Mouse (Mus musculus) midbrain, embryonic 14.5 days (tissue): ENCODE measurements around the gene Gm19426. TPM values are rescaled to one million over a fixed set of nuclear protein-coding genes. Genes with fewer than 3 reads are reported as not detected.

ENCODE experiments used
- ATAC-seq: fragments of 200-750 bp; cut with Nextera tagmentation; 2 replicates; pipeline ENCODE4 v1.8.0; 2017; ENCODE audit warnings: moderate number of reproducible peaks, moderate library complexity; ENCODE audit not compliant: low FRiP score, low TSS enrichment
- DNase-seq: peaks from one replicate; pipeline ENCODE4 v3.0.0-alpha.2; 2015
- H3K27ac ChIP-seq: fragments of 300-500 bp; sonication (generic); replicated peaks from 2 replicates; pipeline ENCODE4 v1.5.1; 2014; ENCODE audit warnings: mild to moderate bottlenecking, low read depth, low read length, moderate library complexity
- H3K27me3 ChIP-seq: fragments of 300-500 bp; sonication (generic); 2 replicates; pipeline ENCODE4 v1.6.1; 2014; ENCODE audit warnings: low read length, control low read depth, mixed read lengths; ENCODE audit not compliant: control insufficient read depth, insufficient read depth
- H3K36me3 ChIP-seq: fragments of 300-500 bp; sonication (generic); 2 replicates; pipeline ENCODE4 v1.6.1; 2014; ENCODE audit warnings: low read length, control low read depth; ENCODE audit not compliant: control insufficient read depth, insufficient read depth
- H3K4me1 ChIP-seq: fragments of 300-500 bp; sonication (generic); 2 replicates; pipeline ENCODE4 v1.6.1; 2014; ENCODE audit warnings: mild to moderate bottlenecking, antibody characterized with exemption, low read length, control low read depth; ENCODE audit not compliant: control insufficient read depth, insufficient read depth
- H3K4me2 ChIP-seq: fragments of 300-500 bp; sonication (generic); 2 replicates; pipeline ENCODE4 v1.6.1; 2014; ENCODE audit warnings: mild to moderate bottlenecking, low read length, moderate library complexity
- H3K4me3 ChIP-seq: fragments of 300-500 bp; sonication (generic); replicated peaks from 2 replicates; pipeline ENCODE4 v1.5.1; 2014; ENCODE audit warnings: low read depth, low read length
- H3K9ac ChIP-seq: fragments of 300-500 bp; sonication (generic); replicated peaks from 2 replicates; pipeline ENCODE4 v1.6.1; 2014; ENCODE audit warnings: mild to moderate bottlenecking, low read length, moderate library complexity
- H3K9me3 ChIP-seq: fragments of 300-500 bp; sonication (generic); 2 replicates; pipeline ENCODE4 v1.6.1; 2016; ENCODE audit warnings: low read length, control low read depth, mixed read lengths; ENCODE audit not compliant: control insufficient read depth
- WGBS: fragments of 180-500 bp; shearing (Covaris S2); extraction: QIAGEN DNeasy Blood & Tissue Kit; methylation state at CpG from one replicate; pipeline ENCODE4 v1.1.7; 2014; 5-methylcytosine and 5-hydroxymethylcytosine counted together
- polyA plus RNA-seq: library from polyadenylated mRNA; unstranded; fragments of >200 nt; fragmentation: Nextera tagmentation; extraction: Ambion mirVana; gene quantifications from 2 replicates; pipeline ENCODE4 v1.2.1, GENCODE M21; 2014

The Gm19426 gene
- polyA plus RNA-seq, 1 experiment from 2014 or later, result 2.0 TPM

- no peak for ATAC-seq
- 88% methylated on average over 3 of the region's 3 CpGs for WGBS
These were observed 17.9 kb upstream of the Gm19426 start for GRCm38 (mm10) chr2:84761309-84761708.

GRCm38 (mm10) chr2:84760777-84761176, 17.3 kb upstream of the Gm19426 start:
- ATAC-seq (no peak), DNase-seq (no peak)
- Histone ChIP-seq H3K9me3 (no peaks in the 10 kb centered on the region), H3K4me3 (no peak overlapping the region), H3K4me1 (no peaks in the 10 kb centered on the region), H3K36me3 (0 out of 2 replicates have a peak, but pooled peaks cover 5% of the 10 kb centered on the region), H3K27me3 (no peaks in the 10 kb centered on the region), H3K4me2 (no peak overlapping the region), H3K27ac (no peak overlapping the region), H3K9ac (no peak overlapping the region)
- 68% methylated on average over 8 of the region's 8 CpGs for WGBS

More at GRCm38 (mm10) chr2:84761309-84761708, 17.9 kb upstream of the Gm19426 start:
- Histone ChIP-seq H3K4me2 (no peak overlapping the region), H3K27ac (no peak overlapping the region), H3K36me3 (0 out of 2 replicates have a peak, but pooled peaks cover 6% of the 10 kb centered on the region), H3K9ac (no peak overlapping the region), H3K9me3 (no peaks in the 10 kb centered on the region), H3K4me3 (no peak overlapping the region), H3K27me3 (no peaks in the 10 kb centered on the region), H3K4me1 (no peaks in the 10 kb centered on the region)
- DNase-seq, result no peak

GRCm38 (mm10) chr2:84758542-84759127, 15.2 kb upstream of the Gm19426 start:
- Histone ChIP-seq H3K4me2 (no peak overlapping the region), H3K4me1 (no peaks in the 10 kb centered on the region), H3K4me3 (no peak overlapping the region), H3K27me3 (no peaks in the 10 kb centered on the region), H3K36me3 (no peaks in the 10 kb centered on the region), H3K27ac (no peak overlapping the region), H3K9me3 (no peaks in the 10 kb centered on the region), H3K9ac (no peak overlapping the region)
- 2% methylated on average over 2 of the region's 2 CpGs for WGBS
- ATAC-seq, result peak; percentile 68; the same call in 1 of the 2 replicates
- peak; percentile 82 for DNase-seq

- H3K9me3 ChIP-seq, result no peaks in the 10 kb centered on the region
- H3K27ac ChIP-seq, result no peak overlapping the region
- WGBS, result 55% methylated on average over 7 of the region's 7 CpGs
- H3K4me1 ChIP-seq, result no peaks in the 10 kb centered on the region
- no peak overlapping the region for H3K9ac ChIP-seq
- DNase-seq (no peak), ATAC-seq (no peak)
- H3K27me3 ChIP-seq, result no peaks in the 10 kb centered on the region
- no peak overlapping the region for H3K4me3 ChIP-seq
- H3K36me3 ChIP-seq, result no peaks in the 10 kb centered on the region
- no peak overlapping the region for H3K4me2 ChIP-seq
These were observed 13.7 kb upstream of the Gm19426 start for GRCm38 (mm10) chr2:84757026-84757682.

GRCm38 (mm10) chr2:84756245-84756644, 12.8 kb upstream of the Gm19426 start:
- Histone ChIP-seq H3K27ac (no peak overlapping the region), H3K9me3 (no peaks in the 10 kb centered on the region), H3K9ac (no peak overlapping the region), H3K4me2 (no peak overlapping the region), H3K4me3 (no peak overlapping the region), H3K36me3 (no peaks in the 10 kb centered on the region), H3K4me1 (no peaks in the 10 kb centered on the region), H3K27me3 (no peaks in the 10 kb centered on the region)
- ATAC-seq (no peak), DNase-seq (no peak)
- 88% methylated on average over 5 of the region's 5 CpGs for WGBS

GRCm38 (mm10) chr2:84750115-84750514, 6.7 kb upstream of the Gm19426 start:
- Histone ChIP-seq H3K4me2 (no peak overlapping the region), H3K27ac (no peak overlapping the region), H3K27me3 (no peaks in the 10 kb centered on the region), H3K9ac (no peak overlapping the region), H3K9me3 (no peaks in the 10 kb centered on the region), H3K4me3 (no peak overlapping the region), H3K36me3 (no peaks in the 10 kb centered on the region), H3K4me1 (no peaks in the 10 kb centered on the region)
- 80% methylated on average over 6 of the region's 6 CpGs for WGBS
- DNase-seq (no peak), ATAC-seq (no peak)

- Histone ChIP-seq H3K9me3 (no peaks in the 10 kb centered on the region), H3K36me3 (no peaks in the 10 kb centered on the region), H3K4me2 (peak overlapping the region; percentile 86), H3K27me3 (no peaks in the 10 kb centered on the region), H3K4me1 (peaks cover 26% of the 10 kb centered on the region), H3K9ac (peak overlapping the region; percentile 34; the same call in 1 of the 2 replicates), H3K27ac (peak overlapping the region; percentile 97), H3K4me3 (peak overlapping the region; percentile 72)
- ATAC-seq, result peak; percentile 21
- 1% methylated on average over 10 of the region's 10 CpGs for WGBS
- peak; percentile 58 for DNase-seq
These were observed 671 bp upstream of the Gm19426 start for GRCm38 (mm10) chr2:84744126-84744525.

GRCm38 (mm10) chr2:84742451-84743283, 788 bp downstream of the Gm19426 start:
- Histone ChIP-seq H3K4me2 (peak overlapping the region; percentile 86), H3K36me3 (no peaks in the 10 kb centered on the region), H3K9ac (peak overlapping the region; percentile 91), H3K27me3 (no peaks in the 10 kb centered on the region), H3K9me3 (no peaks in the 10 kb centered on the region), H3K27ac (peak overlapping the region; percentile 97), H3K4me3 (peak overlapping the region; percentile 72), H3K4me1 (peaks cover 37% of the 10 kb centered on the region)
- DNase-seq, result peak; percentile 87
- WGBS, result under 1% methylated on average over 26 of the region's 26 CpGs
- peak; percentile 79 for ATAC-seq
